In genomic region chr4:145135473-145135872, GRCm38 (mm10) we compare ENCODE assay signal across 19 mouse cellular contexts.
"Had no signal": no experiment of that assay in that cellular context is flagged by ENCODE, and none has a peak within 500 bp of the region (broad histone marks: within the 10 kb centered on the region; RNA-seq: fewer than 3 reads in every experiment).

No protein-coding gene starts in this region.

- H3K4me3 ChIP-seq: midbrain, embryonic 10.5 days; midbrain, embryonic 13.5 days; midbrain, embryonic 15.5 days; myocyte; neural tube, embryonic 13.5 days; neural tube, embryonic 15.5 days had no signal

- DNase-seq: lung, adult 18-20 months; lung, embryonic 14.5 days; lung, postnatal 10 days; lung, postnatal 4 days; retina, postnatal 1 day; right cerebral cortex, adult 18-20 months; right cerebral cortex, postnatal 25 days; right cerebral cortex, postnatal 4 days; spleen, adult 18-20 months; thymus, adult 18-20 months; thymus, postnatal 14 days; thymus, postnatal 36 days had no signal

- H3K9ac ChIP-seq: liver, embryonic 14.5 days; lung, embryonic 14.5 days; midbrain, embryonic 13.5 days; midbrain, embryonic 15.5 days; neural tube, embryonic 13.5 days; neural tube, embryonic 15.5 days had no signal

- H3K4me1 ChIP-seq: midbrain, embryonic 10.5 days; midbrain, embryonic 13.5 days; midbrain, embryonic 15.5 days; neural tube, embryonic 13.5 days; neural tube, embryonic 15.5 days had no signal

- ATAC-seq: midbrain, embryonic 13.5 days; midbrain, embryonic 15.5 days had no signal

- H3K4me2 ChIP-seq: lung, embryonic 14.5 days; midbrain, embryonic 13.5 days; midbrain, embryonic 15.5 days; neural tube, embryonic 13.5 days; neural tube, embryonic 15.5 days had no signal

- H3K27ac ChIP-seq: liver, embryonic 14.5 days; midbrain, embryonic 10.5 days; midbrain, embryonic 13.5 days; midbrain, embryonic 15.5 days; neural tube, embryonic 13.5 days; neural tube, embryonic 15.5 days had no signal

- H3K9me3 ChIP-seq: midbrain, embryonic 10.5 days; midbrain, embryonic 15.5 days; neural tube, embryonic 13.5 days; neural tube, embryonic 15.5 days had no signal

- H3K27me3 ChIP-seq: midbrain, embryonic 13.5 days; midbrain, embryonic 15.5 days; neural tube, embryonic 13.5 days; neural tube, embryonic 15.5 days had no signal
